Comparison of ENCODE assay signal across 18 mouse cellular contexts in the genomic region with DNA sequence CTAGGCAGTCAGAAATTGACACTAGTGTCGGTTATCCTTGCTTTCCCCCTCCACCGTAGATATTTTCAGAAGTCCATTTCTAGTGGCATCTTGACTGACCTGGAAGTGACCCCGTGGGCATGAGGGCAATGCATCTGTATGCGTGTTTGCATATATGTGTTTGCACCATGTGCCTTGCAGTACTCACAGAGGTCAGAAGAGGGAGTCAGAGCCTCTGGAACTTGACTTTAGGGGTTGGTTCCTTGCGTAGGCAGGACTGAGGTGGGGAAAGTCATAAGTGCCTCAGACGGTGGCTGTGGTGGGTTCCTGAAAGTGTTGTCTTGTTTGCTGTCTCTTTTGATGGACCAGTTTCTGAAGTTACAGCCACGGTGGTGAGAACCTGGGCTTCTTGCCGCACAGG.
"Had no signal": no experiment of that assay in that cellular context is flagged by ENCODE, and none has a peak within 500 bp of the region (broad histone marks: within the 10 kb centered on the region; RNA-seq: fewer than 3 reads in every experiment).

No protein-coding gene starts in this region.

- H3K27me3 ChIP-seq: liver, embryonic 13.5 days; megakaryocyte, embryonic 14.5 days; midbrain, embryonic 13.5 days; neural tube, embryonic 13.5 days; stomach, embryonic 15.5 days had no signal

- H3K36me3 ChIP-seq: liver, embryonic 13.5 days; midbrain, embryonic 10.5 days; midbrain, embryonic 13.5 days; neural tube, embryonic 13.5 days; stomach, embryonic 15.5 days had no signal

- H3K9me3 ChIP-seq: liver, embryonic 13.5 days; stomach, embryonic 15.5 days had no signal

- DNase-seq: kidney, adult 9 months; kidney, postnatal 14 days; kidney, postnatal 4 days; layer of hippocampus, postnatal 36 days; liver, embryonic 13.5 days; lung, adult 2 months; right cerebral cortex, adult 18-20 months; right cerebral cortex, postnatal 14 days; right cerebral cortex, postnatal 4 days; thymus, adult 18-20 months; thymus, postnatal 36 days had no signal

- H3K4me1 ChIP-seq: megakaryocyte, embryonic 14.5 days; midbrain, embryonic 10.5 days; midbrain, embryonic 13.5 days; neural tube, embryonic 13.5 days; stomach, embryonic 15.5 days had no signal

- H3K4me3 ChIP-seq: left cerebral cortex, adult 2 months; liver, embryonic 13.5 days; megakaryocyte, embryonic 14.5 days; midbrain, embryonic 10.5 days; midbrain, embryonic 13.5 days; myocyte; neural tube, embryonic 13.5 days; stomach, embryonic 15.5 days had no signal

- H3K27ac ChIP-seq: left cerebral cortex, adult 2 months; liver, embryonic 13.5 days; midbrain, embryonic 10.5 days; midbrain, embryonic 13.5 days; neural tube, embryonic 13.5 days; stomach, embryonic 15.5 days had no signal
